Comparison of ENCODE assay signal across 8 mouse cellular contexts in the genomic region with DNA sequence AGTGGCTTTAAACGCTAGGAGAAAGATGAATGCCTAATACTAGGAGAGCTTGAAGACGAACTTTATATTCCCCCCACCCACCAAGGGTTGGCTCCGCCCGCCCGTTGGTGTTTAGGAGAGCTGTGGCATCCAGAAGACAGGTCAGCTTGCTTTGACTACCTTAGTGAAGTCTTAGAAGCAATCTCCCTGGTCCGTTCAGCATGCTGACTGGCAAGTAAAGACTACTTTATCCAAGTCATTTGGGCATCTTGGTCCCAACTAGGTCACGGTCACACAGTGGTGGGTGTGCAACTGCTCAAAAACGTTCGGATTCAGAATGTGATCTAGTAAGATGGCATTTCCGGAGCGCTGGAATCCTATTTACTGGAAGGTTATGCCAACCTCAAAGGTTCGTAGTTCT. TPM values are rescaled to one million over a fixed set of nuclear protein-coding genes. Genes with fewer than 3 reads are reported as not detected.
A peak's percentile ranks its signal among the peaks of the same experiment; 100 is the strongest.
DNase-seq lines count a peak whose midpoint lies in the region; ATAC-seq and TF ChIP-seq lines count a peak whose summit lies in the region.

A gene (minus strand): TSS at position 273 of the 400 bp plus-strand sequence.

- H3K36me3 ChIP-seq in intestine, postnatal 0 days (ENCODE audit: control insufficient read depth, insufficient read depth): no peaks in the 10 kb centered on the region
- H3K36me3 ChIP-seq in limb, embryonic 13.5 days: peaks cover 5% of the 10 kb centered on the region; the same call in 1 of the 2 replicates
- H3K36me3 ChIP-seq in midbrain, embryonic 16.5 days (ENCODE audit: control insufficient read depth, insufficient read depth, low read length): no peaks in the 10 kb centered on the region

- peak within 1 kb of the TSS; percentile 96 for H3K9ac ChIP-seq in intestine, postnatal 0 days (ENCODE audit: low read depth, low read length)
- H3K9ac ChIP-seq in limb, embryonic 13.5 days: peak within 1 kb of the TSS; percentile 97
- peak within 1 kb of the TSS; percentile 93 for H3K9ac ChIP-seq in midbrain, embryonic 16.5 days (ENCODE audit: low read depth, low read length)

- no peak for TF ChIP-seq POLR2A in cortical plate, adult 2 months (IDR thresholded peaks at IDR 0.05; ENCODE audit: extremely low read depth, insufficient read depth, low read length)

- H3K27me3 ChIP-seq in intestine, postnatal 0 days (replicated peaks; ENCODE audit: control insufficient read depth, insufficient read depth, low read length): no peaks in the 10 kb centered on the region
- H3K27me3 ChIP-seq in limb, embryonic 13.5 days: no peaks in the 10 kb centered on the region
- H3K27me3 ChIP-seq in midbrain, embryonic 16.5 days (ENCODE audit: control insufficient read depth, insufficient read depth, low read depth, low read length): no peaks in the 10 kb centered on the region

- peak within 1 kb of the TSS; percentile 74 for H3K4me2 ChIP-seq in intestine, postnatal 0 days (replicated peaks; ENCODE audit: low read depth)
- peak within 1 kb of the TSS; percentile 79 for H3K4me2 ChIP-seq in limb, embryonic 13.5 days (replicated peaks)
- H3K4me2 ChIP-seq in midbrain, embryonic 16.5 days (ENCODE audit: low read length): peak within 1 kb of the TSS; percentile 80

- H3K9me3 ChIP-seq in intestine, postnatal 0 days (ENCODE audit: control insufficient read depth): no peaks in the 10 kb centered on the region
- no peaks in the 10 kb centered on the region for H3K9me3 ChIP-seq in limb, embryonic 13.5 days
- no peaks in the 10 kb centered on the region for H3K9me3 ChIP-seq in midbrain, embryonic 16.5 days (replicated peaks; ENCODE audit: control insufficient read depth, low read length, poor library complexity, severe bottlenecking)

- TF ChIP-seq CTCF in cortical plate, adult 2 months (IDR thresholded peaks at IDR 0.05; ENCODE audit: extremely low read depth, insufficient read depth, low read length): no peak
- TF ChIP-seq CTCF in intestine, postnatal 0 days (IDR thresholded peaks at IDR 0.05; ENCODE audit: low read depth): no peak

- no peak for ATAC-seq in granulocyte monocyte progenitor cell, adult 5-6 weeks (replicated peaks; ENCODE audit: poor library complexity, severe bottlenecking)
- ATAC-seq in intestine, postnatal 0 days: no peak
- no peak; the same call in 1 of the 2 replicates for ATAC-seq in limb, embryonic 13.5 days (ENCODE audit: low FRiP score, low read depth)
- peak; percentile 22; the same call in 1 of the 2 replicates for ATAC-seq in midbrain, embryonic 16.5 days

- 8% methylated on average over 12 of the region's 12 CpGs for WGBS in intestine, postnatal 0 days
- 16% methylated on average over 12 of the region's 12 CpGs for WGBS in limb, embryonic 13.5 days
- WGBS in midbrain, embryonic 16.5 days: 12% methylated on average over 12 of the region's 12 CpGs

- H3K4me3 ChIP-seq in cortical plate, adult 2 months (ENCODE audit: insufficient read depth, low read length): peak within 1 kb of the TSS; percentile 84
- H3K4me3 ChIP-seq in intestine, postnatal 0 days (ENCODE audit: low read depth, low read length): peak within 1 kb of the TSS; percentile 84
- H3K4me3 ChIP-seq in limb, embryonic 13.5 days: peak within 1 kb of the TSS; percentile 89
- peak within 1 kb of the TSS; percentile 73 for H3K4me3 ChIP-seq in midbrain, embryonic 16.5 days (ENCODE audit: low read depth, low read length)

- H3K27ac ChIP-seq in cortical plate, adult 2 months (ENCODE audit: insufficient read depth, low read length): peak within 1 kb of the TSS; percentile 24; the same call in 1 of the 2 replicates
- peak within 1 kb of the TSS; percentile 99 for H3K27ac ChIP-seq in intestine, postnatal 0 days (ENCODE audit: low read depth, low read length)
- peak within 1 kb of the TSS; percentile 98 for H3K27ac ChIP-seq in limb, embryonic 13.5 days
- peak within 1 kb of the TSS; percentile 93 for H3K27ac ChIP-seq in midbrain, embryonic 16.5 days (ENCODE audit: low read length)

- peak; percentile 71 for DNase-seq in A20 (ENCODE audit: low read depth, low spot score)
- DNase-seq in NIH3T3 (ENCODE audit: low read depth): peak; percentile 71
- DNase-seq in thymus, postnatal 0 days (ENCODE audit: low spot score): peak; percentile 28

- peaks cover 3% of the 10 kb centered on the region; the same call in 1 of the 2 replicates for H3K4me1 ChIP-seq in cortical plate, adult 2 months (ENCODE audit: control insufficient read depth, insufficient read depth, low read length)
- H3K4me1 ChIP-seq in intestine, postnatal 0 days (replicated peaks; ENCODE audit: control insufficient read depth, insufficient read depth, low read length): peaks cover 9% of the 10 kb centered on the region
- H3K4me1 ChIP-seq in limb, embryonic 13.5 days: peaks cover 38% of the 10 kb centered on the region
- H3K4me1 ChIP-seq in midbrain, embryonic 16.5 days (ENCODE audit: control insufficient read depth, insufficient read depth, low read length): peaks cover 34% of the 10 kb centered on the region

RNA-seq across cellular contexts. Expression of the gene that starts here (rescaled TPM):
- polyA plus RNA-seq in cortical plate, adult 2 months (2012; rRNA removed): 53.8 and 57.7 TPM in 2 replicates
- total RNA-seq in granulocyte monocyte progenitor cell, adult 5-6 weeks (2014; fragmentation: Nextera tagmentation): 47.0 and 53.3 TPM in 2 replicates
- total RNA-seq in granulocyte monocyte progenitor cell, adult 5-6 weeks (2017): 21.1 and 34.5 TPM in 2 replicates
- polyA plus RNA-seq in intestine, postnatal 0 days (2015; fragmentation: Nextera tagmentation; extraction: Ambion mirVana): 13.1 and 13.4 TPM in 2 replicates
- 33.1 and 34.7 TPM in 2 replicates for polyA plus RNA-seq in limb, embryonic 13.5 days (2015; fragmentation: Nextera tagmentation; extraction: Ambion mirVana)
- polyA plus RNA-seq in midbrain, embryonic 16.5 days (2015; fragmentation: Nextera tagmentation; extraction: Ambion mirVana): 31.0 and 32.9 TPM in 2 replicates
- polyA plus RNA-seq in thymus, postnatal 0 days (2015; fragmentation: Nextera tagmentation; extraction: Ambion mirVana): 24.0 and 26.2 TPM in 2 replicates

Comparison
In these comparisons a context has a peak if more than half of its experiments do, and no peak if none do; other contexts are left out.
1. H3K27ac ChIP-seq: peak in every context shown above with its lines; median percentile 99 in intestine, postnatal 0 days; 98 in limb, embryonic 13.5 days; 93 in midbrain, embryonic 16.5 days; 24 in cortical plate, adult 2 months.